Mouse (Mus musculus): ENCODE measurements around the gene Mrm3. TPM values are rescaled to one million over a fixed set of nuclear protein-coding genes. Genes with fewer than 3 reads are reported as not detected.

The Mrm3 gene
- total RNA-seq, 2 experiments from 2014 or later: 3.2 to 4.2 TPM

- ATAC-seq (replicated peaks; ENCODE audit: low FRiP score, poor library complexity, severe bottlenecking): no peak
Observed at GRCm38 (mm10) chr11:76285431-76286075, 42.0 kb downstream of the Mrm3 start.

- ATAC-seq (replicated peaks; ENCODE audit: low FRiP score, poor library complexity, severe bottlenecking): no peak
Observed at GRCm38 (mm10) chr11:76286534-76287126, 43.1 kb downstream of the Mrm3 start.

- no peak for ATAC-seq (replicated peaks; ENCODE audit: low FRiP score, poor library complexity, severe bottlenecking)
Observed at GRCm38 (mm10) chr11:76287301-76287700, 43.8 kb downstream of the Mrm3 start.

GRCm38 (mm10) chr11:76288645-76289044 lies 45.1 kb downstream of the Mrm3 start:
- no peak for ATAC-seq (replicated peaks; ENCODE audit: low FRiP score, poor library complexity, severe bottlenecking)

GRCm38 (mm10) chr11:76290367-76290766 lies 46.9 kb downstream of the Mrm3 start:
- no peak for ATAC-seq (replicated peaks; ENCODE audit: low FRiP score, poor library complexity, severe bottlenecking)

- ATAC-seq (replicated peaks; ENCODE audit: low FRiP score, poor library complexity, severe bottlenecking): no peak
Observed at GRCm38 (mm10) chr11:76291960-76292359, 48.4 kb downstream of the Mrm3 start.

- ATAC-seq (replicated peaks; ENCODE audit: low FRiP score, poor library complexity, severe bottlenecking): no peak
Observed at GRCm38 (mm10) chr11:76292398-76292797, 48.9 kb downstream of the Mrm3 start.

- no peak for ATAC-seq (replicated peaks; ENCODE audit: low FRiP score, poor library complexity, severe bottlenecking)
Observed at GRCm38 (mm10) chr11:76292831-76293230, 49.3 kb downstream of the Mrm3 start.

- ATAC-seq (replicated peaks; ENCODE audit: low FRiP score, poor library complexity, severe bottlenecking): 0 out of 2 replicates have a peak, but pooled peaks have one; percentile 31
Observed at GRCm38 (mm10) chr11:76294078-76294477, 50.6 kb downstream of the Mrm3 start.

- ATAC-seq (replicated peaks; ENCODE audit: low FRiP score, poor library complexity, severe bottlenecking): no peak
Observed at GRCm38 (mm10) chr11:76294836-76295235, 51.3 kb downstream of the Mrm3 start.

GRCm38 (mm10) chr11:76297252-76297651 lies 53.7 kb downstream of the Mrm3 start:
- ATAC-seq (replicated peaks; ENCODE audit: low FRiP score, poor library complexity, severe bottlenecking): no peak

- no peak for ATAC-seq (replicated peaks; ENCODE audit: low FRiP score, poor library complexity, severe bottlenecking)
Observed at GRCm38 (mm10) chr11:76298457-76299000, 55.0 kb downstream of the Mrm3 start.

Other genes with a start within 250 kb of the Mrm3 start
- gene 1700016K19Rik, start 243.8 kb upstream of the Mrm3 start, total RNA-seq (2015; ENCODE audit: low replicate concordance): not detected in 2 replicates
- not detected in 2 replicates for gene 1700016K19Rik, start 243.8 kb upstream of the Mrm3 start, total RNA-seq (2017; ENCODE audit: low replicate concordance)
- 19.6 and 22.5 TPM in 2 replicates for gene Rflnb, start 215.9 kb upstream of the Mrm3 start, total RNA-seq (2015; ENCODE audit: low replicate concordance)
- 23.4 and 23.6 TPM in 2 replicates for gene Rflnb, start 215.9 kb upstream of the Mrm3 start, total RNA-seq (2017; ENCODE audit: low replicate concordance)
- gene Vps53, start 64.1 kb upstream of the Mrm3 start, total RNA-seq (2015; ENCODE audit: low replicate concordance): 9.4 and 14.6 TPM in 2 replicates
- gene Vps53, start 64.1 kb upstream of the Mrm3 start, total RNA-seq (2017; ENCODE audit: low replicate concordance): 13.0 and 13.1 TPM in 2 replicates
- gene Fam57a, start 64.0 kb upstream of the Mrm3 start, total RNA-seq (2015; ENCODE audit: low replicate concordance): 1.5 and 3.6 TPM in 2 replicates
- gene Fam57a, start 64.0 kb upstream of the Mrm3 start, total RNA-seq (2017; ENCODE audit: low replicate concordance): 0.17 and 3.5 TPM in 2 replicates
- gene Dbil5, start 26.1 kb upstream of the Mrm3 start, total RNA-seq (2015; ENCODE audit: low replicate concordance): not detected in 2 replicates
- not detected in 2 replicates for gene Dbil5, start 26.1 kb upstream of the Mrm3 start, total RNA-seq (2017; ENCODE audit: low replicate concordance)
- gene Gemin4, start 26.1 kb upstream of the Mrm3 start, total RNA-seq (2015; ENCODE audit: low replicate concordance): 2.9 TPM in 1 of 2 replicates, not detected in the other
- 0.42 TPM in 1 of 2 replicates, not detected in the other for gene Gemin4, start 26.1 kb upstream of the Mrm3 start, total RNA-seq (2017; ENCODE audit: low replicate concordance)
- 12.1 and 31.5 TPM in 2 replicates for gene Glod4, start within 50 bp of the Mrm3 start, total RNA-seq (2015; ENCODE audit: low replicate concordance)
- 16.7 and 55.0 TPM in 2 replicates for gene Glod4, start within 50 bp of the Mrm3 start, total RNA-seq (2017; ENCODE audit: low replicate concordance)
- 5.0 and 9.0 TPM in 2 replicates for gene Nxn, start 155.4 kb downstream of the Mrm3 start, total RNA-seq (2015; ENCODE audit: low replicate concordance)
- 3.2 and 3.7 TPM in 2 replicates for gene Nxn, start 155.4 kb downstream of the Mrm3 start, total RNA-seq (2017; ENCODE audit: low replicate concordance)
- 5.4 and 6.3 TPM in 2 replicates for gene Timm22, start 163.2 kb downstream of the Mrm3 start, total RNA-seq (2015; ENCODE audit: low replicate concordance)
- gene Timm22, start 163.2 kb downstream of the Mrm3 start, total RNA-seq (2017; ENCODE audit: low replicate concordance): 1.6 and 1.7 TPM in 2 replicates

Data from erythroblast, adult 5-6 weeks (primary cell).